Mouse (Mus musculus) megakaryocyte, embryonic 14.5 days (primary cell): Measurements from ENCODE around the gene Ccdc102a. TPM values are rescaled to one million over a fixed set of nuclear protein-coding genes. Genes with fewer than 3 reads are reported as not detected.

Source experiments
- H3K27me3 ChIP-seq: replicated peaks from 2 replicates; pipeline ENCODE3; 2012; ENCODE audit warnings: inconsistent platforms
- H3K36me3 ChIP-seq: replicated peaks from 2 replicates; pipeline ENCODE3; 2012; ENCODE audit warnings: low read length, inconsistent platforms, mixed read lengths
- H3K4me1 ChIP-seq: 2 replicates; pipeline ENCODE4 v1.6.1; 2012; ENCODE audit warnings: inconsistent platforms
- H3K4me3 ChIP-seq: replicated peaks from 2 replicates; pipeline ENCODE3; 2012; ENCODE audit warnings: moderate library complexity, mild to moderate bottlenecking, inconsistent platforms
- H3K9me3 ChIP-seq: 2 replicates; pipeline ENCODE4 v1.6.1; 2012; ENCODE audit warnings: inconsistent platforms
- FLI1 ChIP-seq: IDR thresholded peaks from 2 replicates; pipeline ENCODE4 v1.6.1; 2012; ENCODE audit warnings: low read length, inconsistent platforms, mixed read lengths
- GATA1 ChIP-seq: IDR thresholded peaks from 3 replicates; pipeline ENCODE4 v1.6.1; 2012; ENCODE audit warnings: mixed read lengths, low read length, inconsistent platforms, borderline replicate concordance
- polyA plus RNA-seq: library from polyadenylated mRNA; stranded (reverse); fragments of >175 nt; gene quantifications from 2 replicates; pipeline ENCODE4 v1.2.3, GENCODE M21; 2012; ENCODE audit warnings: low replicate concordance; ENCODE audit not compliant: insufficient read depth

Gene Ccdc102a
- 0.73 and 1.4 TPM in 2 replicates for polyA plus RNA-seq

DNA sequence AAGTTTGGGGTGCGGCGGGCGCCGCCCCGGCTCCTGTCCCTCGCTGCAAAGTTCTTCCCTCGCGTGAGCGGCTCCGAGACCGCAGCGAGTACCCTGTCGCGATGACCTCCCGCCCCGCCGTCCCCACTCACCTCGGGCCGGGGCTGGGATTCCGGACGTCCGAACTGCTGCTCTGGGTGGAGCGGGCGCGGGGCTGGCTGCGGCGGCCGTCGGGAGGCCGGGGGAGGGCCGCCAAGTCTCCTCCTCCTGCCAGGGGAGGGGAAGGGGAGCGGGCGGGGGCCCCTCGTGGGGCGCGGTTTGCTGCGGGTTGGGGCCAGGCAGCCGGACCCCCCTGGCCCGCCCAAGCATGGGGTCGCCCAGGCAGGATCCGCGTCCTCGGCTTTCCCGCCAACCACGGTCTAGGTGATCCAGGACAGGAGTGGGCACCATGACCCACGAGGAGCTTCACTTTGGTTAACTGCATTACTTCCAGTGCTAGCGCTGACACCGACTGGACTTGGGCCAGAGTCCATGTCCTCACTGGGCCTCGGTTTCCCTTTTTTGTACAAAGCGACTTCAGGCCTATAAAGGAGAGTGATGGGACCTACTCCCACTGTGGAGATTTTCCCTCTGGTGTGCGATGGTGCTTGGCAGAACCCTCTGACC lies at the start of gene Ccdc102a:
Ccdc102a (minus strand) TSS at position 248 of the 645 bp plus-strand sequence.
- H3K4me1 ChIP-seq, result peaks cover 56% of the 10 kb centered on the region
- H3K27me3 ChIP-seq, result peaks cover 92% of the 10 kb centered on the region
- peaks cover 10% of the 10 kb centered on the region for H3K9me3 ChIP-seq
- no peaks in the 10 kb centered on the region for H3K36me3 ChIP-seq
- peak within 1 kb of the TSS; percentile 91 for H3K4me3 ChIP-seq
- no peak for TF ChIP-seq FLI1
- TF ChIP-seq GATA1, result no peak

DNA sequence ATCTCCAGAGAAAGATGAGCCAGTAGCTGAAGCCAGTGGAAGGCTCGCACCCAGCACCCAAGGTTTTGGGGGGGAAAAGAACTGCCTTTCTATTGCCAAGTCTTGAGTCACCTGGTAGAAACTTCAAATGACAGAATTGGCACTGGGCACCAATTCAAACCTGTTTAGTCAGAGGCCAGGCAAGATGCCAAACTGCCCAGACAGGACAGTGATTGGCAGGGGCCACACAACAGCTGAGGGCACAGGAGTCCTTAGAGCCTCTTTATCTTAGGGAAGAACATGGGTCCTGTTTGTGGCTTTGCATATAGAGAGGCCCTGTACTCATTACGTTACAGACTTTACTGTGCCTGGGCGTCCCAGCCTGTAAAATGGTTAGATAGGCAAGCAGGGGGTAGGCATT lies 49.7 kb upstream of the Ccdc102a start:
- Histone ChIP-seq H3K4me3 (no peak overlapping the region), H3K36me3 (peaks cover 7% of the 10 kb centered on the region), H3K27me3 (no peaks in the 10 kb centered on the region), H3K9me3 (no peaks in the 10 kb centered on the region), H3K4me1 (peaks cover 100% of the 10 kb centered on the region)
- TF ChIP-seq FLI1 (no peak), GATA1 (no peak)

DNA sequence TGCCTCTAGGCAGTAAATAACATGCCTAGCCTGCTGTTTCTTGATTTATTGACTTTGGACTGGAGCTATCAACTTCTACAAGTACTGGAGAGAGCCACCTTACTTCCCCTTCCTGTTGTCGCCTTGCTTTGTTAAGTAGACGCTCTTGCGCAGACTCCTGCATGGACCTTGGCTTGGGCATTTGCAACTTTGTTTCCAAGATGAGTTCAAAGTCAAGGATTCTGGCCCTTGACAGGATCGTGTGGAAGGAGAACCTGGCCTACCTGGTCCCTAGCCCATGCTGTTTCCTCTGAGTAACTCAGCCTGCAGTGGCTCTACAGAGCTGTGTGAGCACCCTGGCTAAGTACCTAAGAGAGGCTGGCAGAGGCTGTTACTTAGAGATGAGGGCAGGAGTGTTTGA lies 49.2 kb upstream of the Ccdc102a start:
- TF ChIP-seq GATA1 (no peak), FLI1 (no peak)
- Histone ChIP-seq H3K36me3 (peaks cover 7% of the 10 kb centered on the region), H3K27me3 (no peaks in the 10 kb centered on the region), H3K9me3 (no peaks in the 10 kb centered on the region), H3K4me1 (peaks cover 100% of the 10 kb centered on the region), H3K4me3 (peak overlapping the region; percentile 34)

DNA sequence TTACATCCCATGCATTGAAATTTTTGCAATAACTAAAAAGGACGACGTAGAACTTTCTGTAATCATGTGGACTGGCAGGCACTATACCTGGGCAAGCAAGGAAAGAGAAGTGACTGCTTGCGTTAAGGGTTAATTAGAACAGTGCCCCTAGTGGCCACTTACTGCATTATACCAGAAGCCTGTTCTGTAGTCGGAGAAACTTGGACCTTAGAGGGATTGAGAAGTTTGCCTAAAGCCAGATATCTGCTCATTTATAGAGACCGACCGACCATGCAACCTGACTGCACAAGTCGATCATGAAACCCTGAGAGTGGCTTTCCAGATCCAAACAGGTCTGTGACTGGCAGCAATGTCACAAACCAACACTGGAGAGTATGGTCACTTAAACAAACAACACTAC lies 48.7 kb upstream of the Ccdc102a start:
- TF ChIP-seq GATA1, result no peak
- TF ChIP-seq FLI1, result no peak
- H3K27me3 ChIP-seq, result no peaks in the 10 kb centered on the region
- H3K9me3 ChIP-seq, result no peaks in the 10 kb centered on the region
- H3K36me3 ChIP-seq, result peaks cover 5% of the 10 kb centered on the region
- H3K4me1 ChIP-seq, result peaks cover 100% of the 10 kb centered on the region
- no peak overlapping the region for H3K4me3 ChIP-seq

DNA sequence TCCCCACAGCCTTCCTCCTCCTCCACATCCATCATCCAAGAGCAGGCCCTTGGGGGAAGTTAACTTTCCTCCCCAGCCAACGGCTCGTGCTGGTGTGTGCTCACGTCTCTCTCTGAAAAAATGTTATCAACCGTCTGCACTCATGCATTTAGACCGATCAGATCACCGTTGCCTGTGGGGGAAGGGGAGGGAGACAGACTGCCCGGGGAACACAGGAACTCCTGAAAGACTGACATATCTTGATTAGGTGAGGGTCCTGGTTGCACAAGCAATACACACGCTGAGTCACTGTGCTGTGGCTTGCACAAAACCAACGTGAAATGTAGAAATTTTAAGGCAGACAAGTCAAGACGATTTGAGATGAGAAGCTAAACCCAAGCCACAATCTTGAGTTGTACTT lies 46.9 kb upstream of the Ccdc102a start:
- TF ChIP-seq GATA1 (peak; percentile 75; the same call in 1 of the 3 replicates), FLI1 (no peak)
- Histone ChIP-seq H3K4me1 (peaks cover 99% of the 10 kb centered on the region), H3K36me3 (peaks cover 9% of the 10 kb centered on the region), H3K9me3 (no peaks in the 10 kb centered on the region), H3K27me3 (no peaks in the 10 kb centered on the region), H3K4me3 (peak overlapping the region; percentile 78)

DNA sequence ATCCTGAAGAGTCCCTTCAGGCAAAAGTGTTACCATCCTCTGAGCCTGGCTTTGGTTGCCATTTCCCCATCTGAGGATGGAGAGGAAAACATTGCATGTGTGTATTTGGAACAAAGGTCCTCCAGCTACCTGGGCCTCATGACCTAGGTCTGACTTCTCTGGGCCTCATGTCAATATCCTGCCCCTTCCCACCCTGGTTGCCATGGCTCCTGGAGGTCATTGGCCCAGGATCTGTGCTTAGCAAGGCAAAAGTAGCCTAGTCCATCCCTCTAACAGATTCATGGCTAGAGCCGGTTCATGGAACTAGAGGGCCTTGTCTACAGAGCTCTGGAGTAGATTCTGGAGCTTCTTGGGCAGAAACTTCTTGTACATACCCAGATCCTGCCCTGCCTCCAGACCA lies 44.3 kb upstream of the Ccdc102a start:
- Histone ChIP-seq H3K27me3 (no peaks in the 10 kb centered on the region), H3K36me3 (peaks cover 6% of the 10 kb centered on the region), H3K4me3 (no peak overlapping the region), H3K9me3 (no peaks in the 10 kb centered on the region), H3K4me1 (peaks cover 88% of the 10 kb centered on the region)
- TF ChIP-seq FLI1 (no peak), GATA1 (no peak)

DNA sequence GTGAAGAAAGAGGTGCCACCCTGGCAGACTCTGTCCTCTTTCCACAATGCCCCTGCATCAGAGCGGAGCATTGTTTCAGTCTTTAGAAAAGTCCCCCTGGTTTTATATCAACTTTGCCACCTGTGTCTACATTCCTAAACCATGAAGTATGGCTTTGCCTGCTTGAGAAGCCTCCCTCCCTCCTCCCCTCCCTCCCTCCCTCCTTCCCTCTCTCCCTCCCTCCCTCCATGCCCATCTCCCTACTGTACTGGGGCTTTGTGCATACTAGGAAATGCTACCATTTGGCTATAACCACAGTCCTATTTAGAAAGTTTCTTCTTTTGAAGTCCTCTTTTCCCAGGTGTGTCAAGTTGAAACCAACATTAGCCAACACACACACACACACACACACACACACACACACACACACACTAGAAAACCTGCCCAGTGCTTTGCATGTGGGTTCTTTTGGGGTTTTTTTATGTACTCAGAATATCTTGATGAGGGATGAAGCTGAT lies 38.2 kb upstream of the Ccdc102a start:
- Histone ChIP-seq H3K4me3 (no peak overlapping the region), H3K9me3 (no peaks in the 10 kb centered on the region), H3K36me3 (peaks cover 6% of the 10 kb centered on the region), H3K27me3 (no peaks in the 10 kb centered on the region), H3K4me1 (peaks cover 79% of the 10 kb centered on the region)
- TF ChIP-seq FLI1, result no peak
- TF ChIP-seq GATA1, result no peak

DNA sequence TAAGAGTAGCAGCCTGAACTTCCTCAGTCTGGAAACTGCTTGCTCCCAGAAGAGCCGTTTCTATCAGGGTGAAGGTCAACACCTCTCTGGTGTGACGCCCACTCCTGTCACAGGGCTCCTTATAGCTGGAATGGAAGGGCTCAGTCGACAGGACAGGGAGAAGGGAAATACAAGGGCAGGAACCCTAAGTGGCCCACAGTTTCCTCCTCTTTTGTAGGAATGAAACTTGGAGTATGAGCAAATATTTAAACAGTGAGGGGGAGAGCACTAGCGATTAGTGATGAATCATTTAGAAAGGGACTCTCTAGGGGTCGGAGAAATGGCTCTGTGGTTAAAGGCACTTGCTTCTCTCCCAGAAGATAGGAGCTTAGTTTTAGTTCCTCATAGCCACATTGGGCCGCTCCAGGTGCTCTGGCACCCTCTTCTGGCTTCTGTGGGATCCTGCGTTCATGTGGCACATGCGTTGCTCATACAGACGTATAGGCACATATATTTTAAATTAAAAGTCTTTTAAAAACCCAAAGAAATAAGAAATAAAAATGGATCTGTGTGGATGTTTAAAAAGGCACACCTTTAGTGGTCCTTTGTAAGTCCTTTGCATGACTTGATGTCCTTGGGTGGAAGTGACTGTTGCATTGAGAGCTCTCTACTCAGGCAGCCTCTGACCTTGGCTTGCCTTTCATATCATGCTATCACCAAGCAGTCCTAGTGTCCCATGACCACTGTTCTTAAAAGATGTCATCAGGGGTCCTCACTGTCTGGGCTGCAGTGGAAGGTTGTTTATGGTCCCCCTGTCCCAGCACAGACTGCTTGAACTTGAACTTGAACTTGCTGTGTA lies 37.2 kb upstream of the Ccdc102a start:
- no peaks in the 10 kb centered on the region for H3K27me3 ChIP-seq
- no peak for TF ChIP-seq FLI1
- TF ChIP-seq GATA1, result no peak
- H3K36me3 ChIP-seq, result peaks cover 2% of the 10 kb centered on the region
- no peaks in the 10 kb centered on the region for H3K9me3 ChIP-seq
- peaks cover 80% of the 10 kb centered on the region for H3K4me1 ChIP-seq
- H3K4me3 ChIP-seq, result peak overlapping the region; percentile 85

DNA sequence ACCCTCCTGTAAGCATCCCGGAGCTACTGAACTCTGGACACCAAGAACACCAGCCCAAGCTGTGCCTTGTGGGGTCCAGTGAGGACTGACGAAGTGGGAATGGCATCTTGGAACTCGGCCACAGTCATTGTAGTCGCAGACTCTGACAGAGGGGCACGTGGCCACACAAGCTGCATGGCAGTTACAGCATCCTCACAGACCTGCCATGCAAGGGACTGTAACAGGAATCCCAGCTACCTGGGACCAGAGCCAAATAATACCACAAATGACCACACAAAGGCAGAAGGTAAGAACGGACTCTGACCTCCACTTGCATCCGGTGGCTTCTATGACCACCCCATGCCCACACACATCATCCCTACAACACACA lies 36.5 kb upstream of the Ccdc102a start:
- peaks cover 81% of the 10 kb centered on the region for H3K4me1 ChIP-seq
- H3K4me3 ChIP-seq, result peak overlapping the region; percentile 85
- no peaks in the 10 kb centered on the region for H3K27me3 ChIP-seq
- no peaks in the 10 kb centered on the region for H3K36me3 ChIP-seq
- TF ChIP-seq GATA1 (no peak), FLI1 (no peak)
- H3K9me3 ChIP-seq, result no peaks in the 10 kb centered on the region

DNA sequence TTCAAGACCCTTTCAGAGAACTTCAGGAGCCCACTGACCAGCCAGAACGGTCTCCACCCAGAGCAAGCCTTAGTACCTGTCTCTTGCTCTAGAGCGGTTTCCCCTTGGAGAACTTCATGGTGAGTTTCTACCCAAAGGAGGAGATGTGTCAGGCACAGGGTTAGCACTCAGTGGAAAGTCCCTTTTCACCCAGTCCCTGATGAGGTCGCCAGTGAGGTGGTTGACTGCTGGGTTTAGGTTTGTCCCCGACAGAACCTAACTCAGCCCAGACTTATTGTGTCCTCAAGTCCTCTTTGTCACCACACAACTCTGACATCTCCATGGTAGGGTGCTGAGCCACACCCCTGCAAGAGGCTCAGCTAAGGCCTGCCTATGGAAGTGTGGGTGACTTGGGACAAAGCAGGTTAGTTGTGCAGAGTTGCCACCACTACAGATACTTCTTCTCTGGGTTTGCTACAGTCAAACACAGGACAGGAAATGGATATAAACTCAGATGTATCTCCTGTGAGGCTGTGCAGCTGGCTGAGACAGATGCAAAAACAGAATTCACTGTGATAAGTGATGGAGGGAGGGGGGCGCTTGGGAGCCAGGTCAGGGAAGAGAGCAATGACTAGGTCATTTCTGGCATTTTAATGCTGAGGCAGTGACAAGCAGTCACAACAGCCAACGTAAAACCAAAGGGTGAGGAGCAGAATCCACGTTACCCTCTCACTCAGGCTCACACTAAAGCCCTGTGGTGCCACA lies 35.9 kb upstream of the Ccdc102a start:
- peak overlapping the region; percentile 85 for H3K4me3 ChIP-seq
- no peaks in the 10 kb centered on the region for H3K27me3 ChIP-seq
- H3K9me3 ChIP-seq, result no peaks in the 10 kb centered on the region
- H3K36me3 ChIP-seq, result no peaks in the 10 kb centered on the region
- H3K4me1 ChIP-seq, result peaks cover 80% of the 10 kb centered on the region
- no peak for TF ChIP-seq FLI1
- TF ChIP-seq GATA1, result no peak
